Mouse (Mus musculus) MEL (cell line): ENCODE results near the gene Gm3159. TPM values are rescaled to one million over a fixed set of nuclear protein-coding genes. Genes with fewer than 3 reads are reported as not detected.
"Not testable (repeated sequence)": the region's sequence is repeated elsewhere in the genome, so short reads cannot be mapped to it uniquely, and the experiment has no call there.

ENCODE experiments used
- DNase-seq: peaks from one replicate; pipeline ENCODE4 v3.0.0; 2011; ENCODE audit warnings: low read depth, low spot score
- H3K27ac ChIP-seq: 2 replicates; pipeline ENCODE4 v1.5.1; 2012; ENCODE audit warnings: low read depth, mild to moderate bottlenecking, control low read depth, low read length, moderate library complexity; ENCODE audit not compliant: control insufficient read depth
- H3K27me3 ChIP-seq, 2 experiments: fragments of 150-350 bp in 1 of 2; sonication (generic) in 1 of 2; 2 replicates each; pipeline ENCODE4 v1.6.1; 2012; ENCODE audit warnings: low read length in 2 of 2, mild to moderate bottlenecking in 2 of 2, improper control_type of control experiment in 1 of 2, moderate library complexity in 1 of 2; ENCODE audit not compliant: insufficient read depth in 2 of 2, control insufficient read depth in 1 of 2
- H3K36me3 ChIP-seq, 2 experiments: 2 replicates each; pipeline ENCODE4 v1.6.1; 2012 to 2014; ENCODE audit warnings: low read length in 2 of 2, improper control_type of control experiment in 1 of 2, inconsistent platforms in 1 of 2, mild to moderate bottlenecking in 1 of 2; ENCODE audit not compliant: insufficient read depth in 2 of 2, control insufficient read depth in 1 of 2
- H3K4me1 ChIP-seq, 2 experiments: fragments of 150-350 bp in 1 of 2; sonication (generic) in 1 of 2; 2 replicates each; pipeline ENCODE4 v1.6.1; 2012; ENCODE audit warnings: low read length in 2 of 2, improper control_type of control experiment in 1 of 2, mild to moderate bottlenecking in 1 of 2; ENCODE audit not compliant: insufficient read depth in 2 of 2, control insufficient read depth in 1 of 2
- H3K4me3 ChIP-seq, 2 experiments: fragments of 150-350 bp in 1 of 2; sonication (generic) in 1 of 2; 2 replicates each; pipeline ENCODE4 v1.5.1; 2012; ENCODE audit warnings: low read depth in 2 of 2, low read length in 2 of 2, mild to moderate bottlenecking in 2 of 2, moderate library complexity in 2 of 2, control low read depth in 1 of 2, improper control_type of control experiment in 1 of 2; ENCODE audit not compliant: control insufficient read depth in 1 of 2, insufficient read depth in 1 of 2
- H3K79me2 ChIP-seq: 2 replicates; pipeline ENCODE4 v1.6.1; 2012; ENCODE audit warnings: mild to moderate bottlenecking, low read length, moderate library complexity; ENCODE audit not compliant: control insufficient read depth, poor library complexity, insufficient read depth
- H3K9ac ChIP-seq: 2 replicates; pipeline ENCODE4 v1.6.1; 2012; ENCODE audit warnings: low read depth, mild to moderate bottlenecking, control low read depth, low read length, moderate library complexity; ENCODE audit not compliant: control insufficient read depth, poor library complexity, severe bottlenecking
- H3K9me3 ChIP-seq: fragments of 150-350 bp; sonication (generic); replicated peaks from 2 replicates; pipeline ENCODE4 v1.6.1; 2012; ENCODE audit warnings: mild to moderate bottlenecking, low read length, improper control_type of control experiment, moderate library complexity; ENCODE audit not compliant: insufficient read depth
- polyA plus RNA-seq, 2 experiments: library from polyadenylated mRNA; stranded (reverse) in 1 of 2; unstranded in 1 of 2; fragments of >175 nt in 1 of 2; fragments of >200 nt in 1 of 2; gene quantifications; 2 replicates each; pipeline versions ENCODE4 v1.2.1 to v1.2.4; 2012; ENCODE audit warnings: low replicate concordance in 2 of 2, low read depth in 1 of 2; ENCODE audit not compliant: insufficient read length in 2 of 2, insufficient read depth in 1 of 2, missing spikeins in 1 of 2
- total RNA-seq: library from RNA; depleted of rRNA; stranded (reverse); fragments of 300-350 nt; gene quantifications from 2 replicates; pipeline ENCODE4 v1.2.3, GENCODE M21; 2012; rRNA removed

The Gm3159 gene
- total RNA-seq (not detected in 2 replicates), polyA plus RNA-seq (not detected)

DNA sequence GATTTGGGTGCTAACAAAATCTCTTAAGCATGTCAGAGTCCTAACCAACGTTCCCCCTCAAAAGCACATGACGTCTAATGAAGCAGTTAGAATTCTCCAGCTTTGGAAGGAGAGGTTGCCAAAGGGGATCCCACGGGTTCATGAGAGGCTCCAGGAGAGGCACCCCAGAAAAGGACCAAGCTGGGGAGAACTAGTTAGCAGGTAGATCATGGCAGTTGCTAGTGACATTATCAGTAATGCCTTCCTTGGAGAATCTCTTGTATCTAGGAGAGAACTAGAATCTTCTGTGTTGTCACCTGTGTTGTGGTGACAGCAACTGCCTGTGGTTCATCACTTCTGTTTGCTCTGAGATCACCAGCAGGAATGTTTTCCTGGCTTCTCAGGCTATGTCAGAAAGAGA lies at the start of gene Gm3159:
TSS of gene Gm3159 (plus strand) at position 301 of the 400 bp plus-strand sequence.
- H3K9ac ChIP-seq, H3K4me1 ChIP-seq, H3K79me2 ChIP-seq, H3K9me3 ChIP-seq, H3K27me3 ChIP-seq, H3K36me3 ChIP-seq, H3K27ac ChIP-seq, DNase-seq, H3K4me3 ChIP-seq: not testable (repeated sequence)

DNA sequence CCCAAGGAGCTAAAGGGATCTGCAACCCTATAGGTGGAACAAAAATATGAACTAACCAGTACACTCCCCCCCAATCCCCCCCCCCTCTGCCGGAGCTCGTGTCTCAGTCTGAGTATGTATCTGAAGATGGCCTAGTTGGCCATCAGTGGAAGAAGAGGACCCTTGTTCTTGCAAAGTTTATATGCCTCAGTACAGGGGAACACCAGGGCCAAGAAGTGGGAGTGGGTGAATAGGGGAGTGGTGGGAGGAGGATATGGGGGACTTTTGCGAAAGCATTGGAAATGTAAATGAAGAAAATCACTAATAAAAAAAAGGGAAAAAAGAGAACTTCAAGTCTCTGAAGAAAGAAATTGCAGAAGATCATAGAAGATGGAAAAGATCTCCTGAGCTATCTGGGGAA lies 28.3 kb upstream of the Gm3159 start:
- not testable (repeated sequence) for H3K9ac ChIP-seq, H3K27me3 ChIP-seq, H3K36me3 ChIP-seq, H3K27ac ChIP-seq, H3K9me3 ChIP-seq, H3K4me1 ChIP-seq, H3K4me3 ChIP-seq, DNase-seq, H3K79me2 ChIP-seq

DNA sequence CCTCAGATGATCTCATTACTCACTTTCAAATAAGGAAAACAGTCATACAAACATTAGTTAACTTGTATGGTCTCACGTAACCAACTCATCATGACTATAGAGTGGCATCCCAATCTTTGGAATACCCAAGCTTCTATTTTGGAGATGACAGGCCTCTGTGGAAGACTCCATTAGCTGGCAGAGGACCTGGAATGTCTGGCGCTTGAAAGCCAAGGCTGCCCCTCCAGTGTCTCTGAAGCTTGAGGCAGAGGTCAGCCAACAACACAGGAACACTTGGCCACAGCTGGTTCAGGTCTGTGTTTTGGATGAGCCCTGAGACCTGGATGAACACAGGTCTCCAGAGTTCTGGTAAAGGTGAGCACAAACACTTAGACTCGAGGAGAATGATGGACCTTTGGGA lies 27.6 kb upstream of the Gm3159 start:
- not testable (repeated sequence) for H3K79me2 ChIP-seq, H3K9me3 ChIP-seq, H3K36me3 ChIP-seq, DNase-seq, H3K4me3 ChIP-seq, H3K9ac ChIP-seq, H3K27ac ChIP-seq, H3K27me3 ChIP-seq, H3K4me1 ChIP-seq

DNA sequence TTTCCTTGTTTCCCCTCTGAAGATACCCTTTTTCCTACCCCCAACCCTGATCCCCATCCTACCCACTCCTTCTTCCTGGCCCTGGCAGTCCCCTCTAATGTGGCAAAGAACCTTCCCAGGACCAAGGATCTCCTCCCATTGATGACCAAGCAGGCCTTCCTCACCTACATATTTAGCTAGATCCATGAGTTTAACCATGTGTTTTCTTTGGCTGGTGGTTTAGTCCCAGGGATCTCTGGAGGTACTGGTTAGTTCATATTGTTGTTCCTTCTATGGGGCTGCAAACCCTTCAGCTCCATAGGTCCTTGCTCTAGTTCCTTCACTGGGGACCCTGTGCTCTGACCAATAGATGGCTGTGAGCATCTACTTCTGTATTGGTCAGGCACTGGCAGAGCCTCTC lies 19.5 kb upstream of the Gm3159 start:
- not testable (repeated sequence) for H3K9me3 ChIP-seq, H3K79me2 ChIP-seq, H3K4me1 ChIP-seq, H3K9ac ChIP-seq, H3K4me3 ChIP-seq, H3K36me3 ChIP-seq, H3K27me3 ChIP-seq, H3K27ac ChIP-seq, DNase-seq

DNA sequence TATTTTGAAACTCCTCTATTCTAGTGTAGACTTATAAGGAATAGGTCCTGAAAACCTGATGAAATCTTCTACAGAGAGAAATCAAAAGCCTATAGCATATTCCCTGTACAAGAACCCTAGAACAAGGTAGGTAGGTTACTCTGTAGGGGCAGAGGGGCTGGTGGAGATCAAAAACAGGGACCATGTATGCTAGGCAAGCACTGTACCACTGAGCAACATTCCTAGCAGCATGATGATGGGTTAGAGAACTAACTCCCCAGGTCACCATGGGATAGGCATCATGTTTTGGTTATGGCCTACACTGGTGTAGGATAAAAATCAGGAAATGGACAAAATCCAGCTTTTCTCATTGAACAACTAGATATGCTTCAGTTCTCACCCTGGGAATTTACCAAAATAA lies 11.7 kb upstream of the Gm3159 start:
- not testable (repeated sequence) for H3K9me3 ChIP-seq, H3K4me3 ChIP-seq, H3K79me2 ChIP-seq, H3K36me3 ChIP-seq, DNase-seq, H3K9ac ChIP-seq, H3K27me3 ChIP-seq, H3K27ac ChIP-seq, H3K4me1 ChIP-seq

DNA sequence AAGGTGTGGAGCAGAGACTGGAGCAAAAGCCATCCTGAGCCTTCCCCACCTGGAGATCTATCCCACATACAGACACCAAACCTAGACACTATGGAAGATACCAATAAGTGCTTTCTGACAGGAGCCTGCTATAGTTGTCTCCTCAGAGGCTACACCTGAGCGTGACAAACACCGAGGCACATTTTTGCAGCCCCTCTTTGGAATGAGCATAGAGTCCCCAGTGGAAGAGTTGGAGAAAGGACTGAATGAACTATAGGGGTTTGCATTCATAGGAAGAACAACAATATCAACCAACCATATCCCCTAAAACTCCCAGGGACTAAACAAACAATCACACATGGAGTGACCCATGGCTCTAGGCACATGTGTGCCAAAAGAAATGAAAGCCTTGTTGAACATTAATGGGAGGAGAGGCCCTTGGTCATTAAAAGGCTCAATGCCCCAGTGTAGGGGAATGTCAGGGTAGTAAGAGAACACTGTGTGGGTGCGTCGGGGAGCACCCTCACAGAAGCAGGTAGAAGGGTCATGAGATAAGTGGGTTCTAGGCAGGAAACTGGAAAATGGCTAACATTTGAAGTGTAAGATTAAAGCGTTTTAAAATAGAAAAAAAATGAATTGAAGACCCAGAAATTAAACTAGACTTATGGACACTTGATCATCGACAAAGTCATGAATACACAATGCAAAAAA lies 4.3 kb upstream of the Gm3159 start:
- H3K27ac ChIP-seq, H3K36me3 ChIP-seq, H3K27me3 ChIP-seq, DNase-seq, H3K4me3 ChIP-seq, H3K9ac ChIP-seq, H3K4me1 ChIP-seq, H3K79me2 ChIP-seq, H3K9me3 ChIP-seq: not testable (repeated sequence)

DNA sequence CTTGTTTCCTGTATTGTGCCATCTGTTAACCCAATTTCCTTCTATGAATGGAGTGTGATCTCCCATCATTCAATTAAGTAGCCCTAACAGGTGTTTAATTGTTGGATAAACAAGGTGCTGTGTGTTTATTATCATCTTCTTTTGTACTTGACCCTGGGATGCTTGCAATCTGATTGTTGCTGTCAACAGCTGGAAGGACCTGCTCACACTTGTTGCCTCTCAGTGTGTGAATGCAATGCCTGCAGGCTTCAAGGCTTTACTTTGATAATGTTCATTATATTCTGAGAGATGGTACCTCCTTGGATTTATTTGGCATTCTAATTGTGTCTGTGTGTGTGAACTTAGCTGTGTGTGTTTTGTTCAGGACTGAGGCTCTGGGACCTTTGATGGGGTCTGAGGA lies 1.3 kb downstream of the Gm3159 start:
- H3K4me1 ChIP-seq, H3K27ac ChIP-seq, H3K4me3 ChIP-seq, DNase-seq, H3K9ac ChIP-seq, H3K27me3 ChIP-seq, H3K79me2 ChIP-seq, H3K9me3 ChIP-seq, H3K36me3 ChIP-seq: not testable (repeated sequence)
